Mouse (Mus musculus): ENCODE measurements at regions not wholly inside any gene's neighbourhood (a gene's known extent, or its start where the extent isn't known, plus 50 kb on each side); places are given as distances from the start of the nearest gene placed in this dataset.

DNA sequence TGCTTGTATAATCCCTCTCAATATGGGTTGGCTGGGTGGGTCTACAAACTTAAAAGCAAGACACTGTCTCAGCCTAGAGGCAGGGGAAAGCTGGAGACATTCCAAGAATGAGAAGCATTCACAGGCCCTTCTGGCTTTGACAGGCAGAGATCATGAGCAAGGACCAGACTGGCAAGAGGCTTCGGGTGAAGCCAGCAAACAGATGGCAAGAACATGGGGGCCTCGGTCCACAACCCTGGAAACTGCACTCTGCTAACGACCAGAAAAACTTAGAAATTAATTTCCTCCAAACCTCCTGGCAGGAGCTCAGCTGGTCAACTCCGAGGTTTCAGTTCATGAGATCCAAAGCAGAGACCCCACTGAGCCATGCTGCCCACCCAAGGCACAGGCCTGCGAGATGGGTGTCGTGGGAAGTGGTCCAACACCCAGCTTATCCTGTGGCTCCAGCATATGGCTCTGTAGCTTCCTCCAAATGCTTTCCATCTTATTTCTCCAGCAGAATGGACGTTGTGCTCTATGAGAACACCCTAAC lies 99.1 kb downstream of the Ets2 start:
- H3K27ac ChIP-seq (ENCODE audit: insufficient read depth, low read depth, low read length): no peak overlapping the region
- H3K36me3 ChIP-seq (ENCODE audit: control insufficient read depth, insufficient read depth, low read length): no peaks in the 10 kb centered on the region
- H3K27me3 ChIP-seq (replicated peaks; ENCODE audit: control insufficient read depth, insufficient read depth, low read length): no peaks in the 10 kb centered on the region
- H3K4me1 ChIP-seq (ENCODE audit: control insufficient read depth, insufficient read depth, low read length): no peaks in the 10 kb centered on the region
- 85% methylated on average over 7 of the region's 7 CpGs for WGBS
- no peak for DNase-seq
- TF ChIP-seq POLR2A (IDR thresholded peaks at IDR 0.05; ENCODE audit: low read depth, low read length) (no peak), CTCF (conservative IDR thresholded peaks at IDR 0.05; ENCODE audit: insufficient read depth, insufficient read length, low read depth, low read length) (no peak)
- no peak overlapping the region for H3K4me3 ChIP-seq (ENCODE audit: insufficient read depth, low read depth, low read length)

DNA sequence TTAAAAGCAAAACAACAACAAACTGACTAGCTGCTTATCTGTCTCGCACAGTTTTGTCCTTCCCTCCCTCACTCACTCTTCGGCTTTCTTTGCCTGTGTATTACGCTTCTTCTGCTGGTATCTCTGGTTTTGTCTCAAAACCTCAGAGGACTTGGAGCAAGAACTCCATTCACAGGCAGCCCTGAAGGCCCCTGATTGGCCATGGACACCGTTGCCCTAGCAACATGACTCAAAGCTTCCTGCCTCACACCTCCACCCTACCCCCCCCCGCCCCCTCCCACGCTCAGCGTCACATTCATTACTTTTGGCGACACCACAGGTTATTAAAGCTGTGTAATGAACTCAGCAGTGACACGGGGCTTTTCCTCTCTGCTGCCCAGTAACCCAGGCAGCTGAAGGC lies 96.7 kb downstream of the Ets2 start:
- TF ChIP-seq CTCF (conservative IDR thresholded peaks at IDR 0.05; ENCODE audit: insufficient read depth, insufficient read length, low read depth, low read length) (no peak), POLR2A (IDR thresholded peaks at IDR 0.05; ENCODE audit: low read depth, low read length) (no peak)
- H3K27ac ChIP-seq (ENCODE audit: insufficient read depth, low read depth, low read length): no peak overlapping the region
- H3K4me1 ChIP-seq (ENCODE audit: control insufficient read depth, insufficient read depth, low read length): no peaks in the 10 kb centered on the region
- H3K4me3 ChIP-seq (ENCODE audit: insufficient read depth, low read depth, low read length): no peak overlapping the region
- no peak for DNase-seq
- 43% methylated on average over 9 of the region's 9 CpGs for WGBS
- no peaks in the 10 kb centered on the region for H3K27me3 ChIP-seq (replicated peaks; ENCODE audit: control insufficient read depth, insufficient read depth, low read length)
- no peaks in the 10 kb centered on the region for H3K36me3 ChIP-seq (ENCODE audit: control insufficient read depth, insufficient read depth, low read length)

DNA sequence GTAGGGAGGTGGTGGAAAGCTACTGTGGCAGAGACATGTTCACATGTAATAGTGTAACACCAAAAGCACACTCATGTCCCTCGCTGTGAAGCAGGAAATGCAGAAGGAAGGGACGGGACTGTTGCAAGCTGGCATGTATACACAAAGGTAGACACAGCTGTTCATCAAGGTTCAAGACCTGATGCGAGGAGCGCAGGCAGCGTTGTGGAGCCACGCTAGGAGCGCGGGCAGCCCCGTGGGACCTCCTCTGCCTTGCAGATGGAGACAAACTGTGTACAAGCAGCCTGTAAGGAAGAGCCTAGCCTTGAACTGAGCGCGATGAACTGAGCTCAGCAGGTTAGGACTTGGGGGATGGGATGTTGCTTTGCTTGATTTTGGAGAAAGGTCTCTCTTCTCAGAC lies 96.2 kb downstream of the Ets2 start:
- Histone ChIP-seq H3K27me3 (replicated peaks; ENCODE audit: control insufficient read depth, insufficient read depth, low read length) (no peaks in the 10 kb centered on the region), H3K4me1 (ENCODE audit: control insufficient read depth, insufficient read depth, low read length) (no peaks in the 10 kb centered on the region), H3K4me3 (ENCODE audit: insufficient read depth, low read depth, low read length) (no peak overlapping the region), H3K36me3 (ENCODE audit: control insufficient read depth, insufficient read depth, low read length) (no peaks in the 10 kb centered on the region), H3K27ac (ENCODE audit: insufficient read depth, low read depth, low read length) (no peak overlapping the region)
- TF ChIP-seq CTCF (conservative IDR thresholded peaks at IDR 0.05; ENCODE audit: insufficient read depth, insufficient read length, low read depth, low read length) (no peak), POLR2A (IDR thresholded peaks at IDR 0.05; ENCODE audit: low read depth, low read length) (no peak)
- DNase-seq: no peak
- WGBS: 86% methylated on average over 11 of the region's 11 CpGs

DNA sequence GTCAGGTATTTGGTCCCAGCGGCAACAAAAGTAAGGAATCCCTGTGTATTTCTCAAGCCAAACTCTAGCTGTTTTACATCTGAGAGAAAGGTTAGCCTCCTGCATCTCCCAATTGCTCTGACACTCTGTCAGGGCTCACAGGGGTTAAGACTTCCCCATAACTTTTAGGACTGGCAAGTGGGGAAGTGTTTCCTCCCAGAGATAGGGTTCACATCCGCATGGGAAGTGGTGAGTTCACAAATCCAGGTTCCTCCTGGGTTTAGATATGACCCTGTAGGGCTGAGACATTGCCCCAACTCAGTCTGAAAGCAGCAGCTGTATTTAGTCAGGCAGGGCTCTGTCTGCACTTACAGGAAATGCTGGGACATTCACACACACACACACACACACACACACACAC lies 95.3 kb downstream of the Ets2 start:
- DNase-seq: no peak
- Histone ChIP-seq H3K27me3 (replicated peaks; ENCODE audit: control insufficient read depth, insufficient read depth, low read length) (no peaks in the 10 kb centered on the region), H3K36me3 (ENCODE audit: control insufficient read depth, insufficient read depth, low read length) (no peaks in the 10 kb centered on the region), H3K27ac (ENCODE audit: insufficient read depth, low read depth, low read length) (no peak overlapping the region), H3K4me3 (ENCODE audit: insufficient read depth, low read depth, low read length) (no peak overlapping the region), H3K4me1 (ENCODE audit: control insufficient read depth, insufficient read depth, low read length) (no peaks in the 10 kb centered on the region)
- no peak for TF ChIP-seq POLR2A (IDR thresholded peaks at IDR 0.05; ENCODE audit: low read depth, low read length)
- TF ChIP-seq CTCF (conservative IDR thresholded peaks at IDR 0.05; ENCODE audit: insufficient read depth, insufficient read length, low read depth, low read length): no peak
- WGBS: 78% methylated on average over 2 of the region's 2 CpGs

DNA sequence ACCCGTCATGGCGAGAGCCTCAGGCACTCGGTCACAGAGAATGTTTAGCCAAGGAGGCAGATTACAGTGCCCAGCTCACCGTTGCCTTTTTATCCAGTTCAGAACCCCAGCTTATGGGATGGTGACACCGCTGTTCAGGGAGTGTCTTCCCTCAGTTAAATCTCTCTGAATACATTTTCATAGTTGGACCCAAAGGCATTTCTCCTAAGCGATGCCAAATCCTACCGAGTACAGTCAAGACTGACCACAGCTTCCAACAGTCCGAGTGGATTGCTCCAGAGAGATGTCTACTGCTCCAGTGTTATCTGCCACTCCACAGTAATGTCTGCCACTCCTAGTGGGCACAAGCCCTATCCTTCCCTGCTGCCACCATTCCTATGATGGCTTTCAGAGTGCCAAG lies 93.0 kb downstream of the Ets2 start:
- TF ChIP-seq POLR2A (IDR thresholded peaks at IDR 0.05; ENCODE audit: low read depth, low read length) (no peak), CTCF (conservative IDR thresholded peaks at IDR 0.05; ENCODE audit: insufficient read depth, insufficient read length, low read depth, low read length) (no peak)
- Histone ChIP-seq H3K27ac (ENCODE audit: insufficient read depth, low read depth, low read length) (no peak overlapping the region), H3K27me3 (replicated peaks; ENCODE audit: control insufficient read depth, insufficient read depth, low read length) (no peaks in the 10 kb centered on the region), H3K36me3 (ENCODE audit: control insufficient read depth, insufficient read depth, low read length) (no peaks in the 10 kb centered on the region), H3K4me1 (ENCODE audit: control insufficient read depth, insufficient read depth, low read length) (no peaks in the 10 kb centered on the region), H3K4me3 (ENCODE audit: insufficient read depth, low read depth, low read length) (no peak overlapping the region)
- 73% methylated on average over 8 of the region's 8 CpGs for WGBS
- no peak for DNase-seq

DNA sequence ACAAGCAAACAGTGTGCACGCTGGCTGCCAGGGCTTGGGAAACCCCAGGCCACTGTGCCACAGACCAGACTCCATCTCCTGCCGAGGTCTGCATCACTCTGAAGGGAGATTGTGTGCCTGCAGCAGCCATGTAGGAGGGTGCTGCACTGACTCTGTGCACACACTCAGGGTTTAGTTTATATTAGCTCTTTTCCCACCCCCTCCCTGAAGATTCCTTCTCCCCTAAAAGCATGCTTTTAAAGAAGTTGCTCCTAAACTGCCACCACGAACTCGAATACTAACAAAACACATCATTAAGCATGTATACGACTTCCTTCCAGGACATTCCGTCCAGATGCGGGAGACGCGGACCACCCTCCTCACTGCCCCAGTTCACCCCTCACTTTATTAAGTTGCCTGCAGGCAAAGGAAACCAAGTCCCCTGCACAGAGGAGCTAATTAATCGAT lies 92.4 kb downstream of the Ets2 start:
- 27% methylated on average over 10 of the region's 10 CpGs for WGBS
- Histone ChIP-seq H3K4me1 (ENCODE audit: control insufficient read depth, insufficient read depth, low read length) (no peaks in the 10 kb centered on the region), H3K27ac (ENCODE audit: insufficient read depth, low read depth, low read length) (no peak overlapping the region), H3K4me3 (ENCODE audit: insufficient read depth, low read depth, low read length) (no peak overlapping the region), H3K36me3 (ENCODE audit: control insufficient read depth, insufficient read depth, low read length) (no peaks in the 10 kb centered on the region), H3K27me3 (replicated peaks; ENCODE audit: control insufficient read depth, insufficient read depth, low read length) (no peaks in the 10 kb centered on the region)
- DNase-seq: no peak
- TF ChIP-seq POLR2A (IDR thresholded peaks at IDR 0.05; ENCODE audit: low read depth, low read length): no peak
- TF ChIP-seq CTCF (conservative IDR thresholded peaks at IDR 0.05; ENCODE audit: insufficient read depth, insufficient read length, low read depth, low read length): no peak

DNA sequence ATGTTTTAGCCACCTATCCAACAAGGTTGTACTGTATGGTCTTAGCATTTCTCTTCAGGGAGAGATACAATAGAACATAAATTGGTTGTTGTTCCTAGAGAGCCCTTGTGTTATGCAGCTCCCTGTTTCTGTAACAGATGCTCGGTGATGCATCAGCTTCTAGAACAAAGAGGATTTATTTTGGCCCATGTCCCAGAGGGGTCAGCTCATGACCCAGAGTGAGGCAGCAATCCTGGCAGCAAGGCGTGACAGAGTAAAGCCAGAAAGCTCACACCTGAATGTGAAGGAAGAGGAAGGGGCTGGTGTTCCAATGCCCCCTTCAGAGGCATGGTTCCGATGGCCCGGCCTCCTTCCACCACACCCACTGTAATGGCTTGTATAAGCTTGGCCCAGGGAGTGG lies 88.8 kb downstream of the Ets2 start:
- H3K27ac ChIP-seq (ENCODE audit: insufficient read depth, low read depth, low read length): no peak overlapping the region
- no peak overlapping the region for H3K4me3 ChIP-seq (ENCODE audit: insufficient read depth, low read depth, low read length)
- WGBS: 45% methylated on average over 4 of the region's 4 CpGs
- peak; percentile 58 for DNase-seq
- TF ChIP-seq POLR2A (IDR thresholded peaks at IDR 0.05; ENCODE audit: low read depth, low read length): no peak
- TF ChIP-seq CTCF (conservative IDR thresholded peaks at IDR 0.05; ENCODE audit: insufficient read depth, insufficient read length, low read depth, low read length): no peak
- no peaks in the 10 kb centered on the region for H3K27me3 ChIP-seq (replicated peaks; ENCODE audit: control insufficient read depth, insufficient read depth, low read length)
- H3K36me3 ChIP-seq (ENCODE audit: control insufficient read depth, insufficient read depth, low read length): no peaks in the 10 kb centered on the region
- no peaks in the 10 kb centered on the region for H3K4me1 ChIP-seq (ENCODE audit: control insufficient read depth, insufficient read depth, low read length)

Data from kidney, adult 2 months (tissue).